Mouse (Mus musculus): ENCODE measurements around the gene Shb. TPM values are rescaled to one million over a fixed set of nuclear protein-coding genes. Genes with fewer than 3 reads are reported as not detected.

Gene Shb
- polyA plus RNA-seq, 1 experiment from 2014 or later = 6.3 TPM

- Histone ChIP-seq H3K27me3 (replicated peaks) (no peaks in the 10 kb centered on the region), H3K4me2 (no peak overlapping the region), H3K36me3 (replicated peaks) (no peaks in the 10 kb centered on the region), H3K4me3 (no peak overlapping the region), H3K4me1 (peaks cover 20% of the 10 kb centered on the region), H3K9ac (no peak overlapping the region), H3K9me3 (no peaks in the 10 kb centered on the region), H3K27ac (no peak overlapping the region)
- ATAC-seq (replicated peaks) = no peak
- WGBS = 28% methylated on average over 3 of the region's 3 CpGs
Observed at GRCm38 (mm10) chr4:45420733-45421132, 111.5 kb downstream of the Shb start.

- WGBS = 71% methylated on average over 4 of the region's 4 CpGs
- Histone ChIP-seq H3K4me3 (no peak overlapping the region), H3K27me3 (replicated peaks) (no peaks in the 10 kb centered on the region), H3K9ac (no peak overlapping the region), H3K9me3 (no peaks in the 10 kb centered on the region), H3K27ac (no peak overlapping the region), H3K4me2 (no peak overlapping the region), H3K36me3 (replicated peaks) (no peaks in the 10 kb centered on the region), H3K4me1 (peaks cover 20% of the 10 kb centered on the region)
- ATAC-seq (replicated peaks) = peak; percentile 21; the same call in 1 of the 2 replicates
Observed at GRCm38 (mm10) chr4:45419051-45419450, 113.2 kb downstream of the Shb start.

- no peaks in the 10 kb centered on the region for H3K9me3 ChIP-seq
- no peaks in the 10 kb centered on the region for H3K36me3 ChIP-seq (replicated peaks)
- H3K27ac ChIP-seq = no peak overlapping the region
- ATAC-seq (replicated peaks) = peak; percentile 66
- no peak overlapping the region for H3K4me3 ChIP-seq
- peak overlapping the region; percentile 35 for H3K4me2 ChIP-seq
- H3K9ac ChIP-seq = no peak overlapping the region
- H3K27me3 ChIP-seq (replicated peaks) = no peaks in the 10 kb centered on the region
- peaks cover 20% of the 10 kb centered on the region for H3K4me1 ChIP-seq
- 15% methylated on average over 10 of the region's 11 CpGs for WGBS
Observed at GRCm38 (mm10) chr4:45418229-45418950, 113.9 kb downstream of the Shb start.

- H3K27me3 ChIP-seq (replicated peaks) = no peaks in the 10 kb centered on the region
- H3K4me3 ChIP-seq = no peak overlapping the region
- no peaks in the 10 kb centered on the region for H3K36me3 ChIP-seq (replicated peaks)
- 72% methylated on average over 7 of the region's 7 CpGs for WGBS
- H3K4me1 ChIP-seq = peaks cover 16% of the 10 kb centered on the region
- no peak for ATAC-seq (replicated peaks)
- no peak overlapping the region for H3K9ac ChIP-seq
- H3K9me3 ChIP-seq = no peaks in the 10 kb centered on the region
- H3K27ac ChIP-seq = no peak overlapping the region
- H3K4me2 ChIP-seq = no peak overlapping the region
Observed at GRCm38 (mm10) chr4:45416314-45416713, 116.0 kb downstream of the Shb start.

- H3K27ac ChIP-seq = no peak overlapping the region
- H3K27me3 ChIP-seq (replicated peaks) = no peaks in the 10 kb centered on the region
- 83% methylated on average over 9 of the region's 9 CpGs for WGBS
- no peak overlapping the region for H3K4me2 ChIP-seq
- no peaks in the 10 kb centered on the region for H3K36me3 ChIP-seq (replicated peaks)
- H3K9me3 ChIP-seq = no peaks in the 10 kb centered on the region
- no peak for ATAC-seq (replicated peaks)
- no peak overlapping the region for H3K4me3 ChIP-seq
- H3K9ac ChIP-seq = no peak overlapping the region
- H3K4me1 ChIP-seq = peaks cover 14% of the 10 kb centered on the region; the same call in 1 of the 2 replicates
Observed at GRCm38 (mm10) chr4:45413674-45414338, 118.5 kb downstream of the Shb start.

- no peak overlapping the region for H3K9ac ChIP-seq
- 71% methylated on average over 16 of the region's 16 CpGs for WGBS
- H3K36me3 ChIP-seq (replicated peaks) = no peaks in the 10 kb centered on the region
- H3K4me2 ChIP-seq = no peak overlapping the region
- no peak for ATAC-seq (replicated peaks)
- no peak overlapping the region for H3K4me3 ChIP-seq
- H3K4me1 ChIP-seq = peaks cover 10% of the 10 kb centered on the region
- no peaks in the 10 kb centered on the region for H3K27me3 ChIP-seq (replicated peaks)
- no peak overlapping the region for H3K27ac ChIP-seq
- H3K9me3 ChIP-seq = no peaks in the 10 kb centered on the region
Observed at GRCm38 (mm10) chr4:45412433-45413192, 119.7 kb downstream of the Shb start.

- no peaks in the 10 kb centered on the region for H3K27me3 ChIP-seq (replicated peaks)
- no peaks in the 10 kb centered on the region for H3K36me3 ChIP-seq (replicated peaks)
- H3K27ac ChIP-seq = no peak overlapping the region
- 90% methylated on average over 8 of the region's 8 CpGs for WGBS
- no peaks in the 10 kb centered on the region for H3K9me3 ChIP-seq
- peaks cover 23% of the 10 kb centered on the region for H3K4me1 ChIP-seq
- H3K9ac ChIP-seq = no peak overlapping the region
- no peak for ATAC-seq (replicated peaks)
- H3K4me3 ChIP-seq = no peak overlapping the region
- H3K4me2 ChIP-seq = no peak overlapping the region
Observed at GRCm38 (mm10) chr4:45411181-45411790, 121.0 kb downstream of the Shb start.

GRCm38 (mm10) chr4:45409270-45409669 is 123.0 kb downstream of the Shb start:
- 0% methylated on average over 10 of the region's 10 CpGs for WGBS
- H3K36me3 ChIP-seq (replicated peaks) = 0 out of 2 replicates have a peak, but pooled peaks cover 2% of the 10 kb centered on the region
- ATAC-seq (replicated peaks) = peak; percentile 53
- H3K9me3 ChIP-seq = no peaks in the 10 kb centered on the region
- peaks cover 27% of the 10 kb centered on the region for H3K4me1 ChIP-seq
- peak overlapping the region; percentile 92 for H3K4me3 ChIP-seq
- H3K27me3 ChIP-seq (replicated peaks) = no peaks in the 10 kb centered on the region
- peak overlapping the region; percentile 90 for H3K27ac ChIP-seq
- H3K4me2 ChIP-seq = peak overlapping the region; percentile 92
- peak overlapping the region; percentile 97 for H3K9ac ChIP-seq

GRCm38 (mm10) chr4:45408427-45409132 is 123.7 kb downstream of the Shb start, which contains the start of gene Slc25a51:
TSS of gene Slc25a51 (minus strand) at chr4:45408766.
- H3K27me3 ChIP-seq (replicated peaks) = no peaks in the 10 kb centered on the region
- peak; percentile 98 for ATAC-seq (replicated peaks)
- peak within 1 kb of the TSS; percentile 97 for H3K9ac ChIP-seq
- peak within 1 kb of the TSS; percentile 90 for H3K27ac ChIP-seq
- no peaks in the 10 kb centered on the region for H3K9me3 ChIP-seq
- under 1% methylated on average over 64 of the region's 67 CpGs for WGBS
- peak within 1 kb of the TSS; percentile 92 for H3K4me2 ChIP-seq
- H3K4me1 ChIP-seq = peaks cover 27% of the 10 kb centered on the region
- H3K4me3 ChIP-seq = peak within 1 kb of the TSS; percentile 92
- peaks cover 9% of the 10 kb centered on the region for H3K36me3 ChIP-seq (replicated peaks)

GRCm38 (mm10) chr4:45407703-45408334 is 124.5 kb downstream of the Shb start:
- under 1% methylated on average over 19 of the region's 19 CpGs for WGBS

More at GRCm38 (mm10) chr4:45407703-45408334, 124.5 kb downstream of the Shb start:
- Histone ChIP-seq H3K9me3 (no peaks in the 10 kb centered on the region), H3K4me1 (peaks cover 29% of the 10 kb centered on the region), H3K4me3 (peak overlapping the region; percentile 92), H3K27me3 (replicated peaks) (no peaks in the 10 kb centered on the region), H3K4me2 (peak overlapping the region; percentile 92), H3K36me3 (replicated peaks) (peaks cover 16% of the 10 kb centered on the region), H3K9ac (peak overlapping the region; percentile 97), H3K27ac (peak overlapping the region; percentile 90)
- ATAC-seq (replicated peaks) = peak; percentile 25

Measured in midbrain, embryonic 15.5 days (tissue).